Mouse (Mus musculus) ES-Bruce4 (cell line): ENCODE results near the gene Tbc1d22a. TPM values are rescaled to one million over a fixed set of nuclear protein-coding genes. Genes with fewer than 3 reads are reported as not detected.

ENCODE experiments used
- H3K27ac ChIP-seq: 2 replicates; pipeline ENCODE4 v1.5.1; 2012; ENCODE audit warnings: low read length, inconsistent platforms; ENCODE audit not compliant: insufficient read depth
- H3K27me3 ChIP-seq: 2 replicates; pipeline ENCODE4 v1.6.1; 2012; ENCODE audit warnings: mild to moderate bottlenecking, low read length, inconsistent platforms; ENCODE audit not compliant: control insufficient read depth, poor library complexity, insufficient read depth, severe bottlenecking
- H3K36me3 ChIP-seq: 2 replicates; pipeline ENCODE4 v1.6.1; 2012; ENCODE audit warnings: inconsistent platforms, mild to moderate bottlenecking, low read length, moderate library complexity; ENCODE audit not compliant: control insufficient read depth, poor library complexity, insufficient read depth, severe bottlenecking
- H3K4me1 ChIP-seq: one replicate; pipeline ENCODE4 v1.8.1; 2011; ENCODE audit warnings: low read length; ENCODE audit not compliant: control insufficient read depth, insufficient read depth
- H3K4me3 ChIP-seq: 2 replicates; pipeline ENCODE4 v1.5.1; 2011; ENCODE audit warnings: low read depth, mild to moderate bottlenecking, low read length
- H3K9ac ChIP-seq: 2 replicates; pipeline ENCODE4 v1.6.1; 2012; ENCODE audit warnings: low read depth, mild to moderate bottlenecking, inconsistent platforms; ENCODE audit not compliant: poor library complexity, severe bottlenecking
- H3K9me3 ChIP-seq: replicated peaks from 2 replicates; pipeline ENCODE4 v1.6.1; 2012; ENCODE audit warnings: mild to moderate bottlenecking, low read length, inconsistent platforms; ENCODE audit not compliant: control insufficient read depth, poor library complexity, insufficient read depth, severe bottlenecking
- CTCF ChIP-seq: IDR thresholded peaks from one replicate; pipeline ENCODE4 v1.8.1; 2011; ENCODE audit warnings: low read depth, low read length
- EP300 ChIP-seq: IDR thresholded peaks from 2 replicates; pipeline ENCODE4 v1.6.1; 2011; ENCODE audit warnings: low read depth, low read length; ENCODE audit not compliant: insufficient read depth
- POLR2A ChIP-seq: IDR thresholded peaks from one replicate; pipeline ENCODE4 v1.8.1; 2011; ENCODE audit warnings: low read length; ENCODE audit not compliant: insufficient read depth
- polyA plus RNA-seq: library from polyadenylated mRNA; stranded (reverse); fragments of >200 nt; gene quantifications from 2 replicates; pipeline ENCODE4 v1.2.4, GENCODE M21; 2011; ENCODE audit warnings: low read depth; ENCODE audit not compliant: missing spikeins, insufficient read depth, insufficient read length

The Tbc1d22a gene
- polyA plus RNA-seq, 1 experiment = 14.1 TPM

- no peak overlapping the region for H3K4me3 ChIP-seq
- no peak overlapping the region for H3K9ac ChIP-seq
- no peaks in the 10 kb centered on the region for H3K36me3 ChIP-seq
- no peaks in the 10 kb centered on the region for H3K4me1 ChIP-seq
- no peak overlapping the region for H3K27ac ChIP-seq
- TF ChIP-seq POLR2A (no peak), CTCF (no peak)
- no peaks in the 10 kb centered on the region for H3K27me3 ChIP-seq
- H3K9me3 ChIP-seq = no peaks in the 10 kb centered on the region
Observed at GRCm38 (mm10) chr15:86264803-86265202, 50.5 kb downstream of the Tbc1d22a start.

GRCm38 (mm10) chr15:86266975-86267374 is 52.7 kb downstream of the Tbc1d22a start:
- Histone ChIP-seq H3K9me3 (no peaks in the 10 kb centered on the region), H3K9ac (no peak overlapping the region), H3K4me1 (no peaks in the 10 kb centered on the region), H3K27ac (no peak overlapping the region), H3K27me3 (no peaks in the 10 kb centered on the region), H3K36me3 (no peaks in the 10 kb centered on the region), H3K4me3 (no peak overlapping the region)
- TF ChIP-seq CTCF (no peak), POLR2A (no peak), EP300 (no peak)

- Histone ChIP-seq H3K9ac (no peak overlapping the region), H3K4me1 (no peaks in the 10 kb centered on the region), H3K27me3 (no peaks in the 10 kb centered on the region), H3K36me3 (no peaks in the 10 kb centered on the region), H3K9me3 (no peaks in the 10 kb centered on the region), H3K27ac (no peak overlapping the region), H3K4me3 (no peak overlapping the region)
- TF ChIP-seq EP300 (no peak), CTCF (no peak), POLR2A (no peak)
Observed at GRCm38 (mm10) chr15:86268526-86268925, 54.3 kb downstream of the Tbc1d22a start.

GRCm38 (mm10) chr15:86275754-86276153 is 61.5 kb downstream of the Tbc1d22a start:
- Histone ChIP-seq H3K36me3 (no peaks in the 10 kb centered on the region), H3K27ac (no peak overlapping the region), H3K9me3 (no peaks in the 10 kb centered on the region), H3K9ac (no peak overlapping the region), H3K27me3 (no peaks in the 10 kb centered on the region), H3K4me1 (no peaks in the 10 kb centered on the region), H3K4me3 (no peak overlapping the region)
- no peak for TF ChIP-seq POLR2A
- TF ChIP-seq EP300 = no peak
- no peak for TF ChIP-seq CTCF

GRCm38 (mm10) chr15:86276538-86277264 is 62.4 kb downstream of the Tbc1d22a start:
- no peaks in the 10 kb centered on the region for H3K27me3 ChIP-seq
- no peaks in the 10 kb centered on the region for H3K9me3 ChIP-seq
- H3K4me1 ChIP-seq = no peaks in the 10 kb centered on the region
- H3K4me3 ChIP-seq = no peak overlapping the region
- H3K27ac ChIP-seq = no peak overlapping the region
- no peaks in the 10 kb centered on the region for H3K36me3 ChIP-seq
- H3K9ac ChIP-seq = no peak overlapping the region
- TF ChIP-seq CTCF (no peak), POLR2A (no peak), EP300 (no peak)

- Histone ChIP-seq H3K4me3 (no peak overlapping the region), H3K27me3 (no peaks in the 10 kb centered on the region)
- TF ChIP-seq CTCF (no peak), EP300 (no peak), POLR2A (no peak)
Observed at GRCm38 (mm10) chr15:86277428-86277827, 63.2 kb downstream of the Tbc1d22a start.

More at GRCm38 (mm10) chr15:86277428-86277827, 63.2 kb downstream of the Tbc1d22a start:
- no peak overlapping the region for H3K9ac ChIP-seq
- no peak overlapping the region for H3K27ac ChIP-seq
- H3K36me3 ChIP-seq = no peaks in the 10 kb centered on the region
- H3K4me1 ChIP-seq = no peaks in the 10 kb centered on the region
- no peaks in the 10 kb centered on the region for H3K9me3 ChIP-seq
